Mouse (Mus musculus): ENCODE results near the gene Gm20814. TPM values are rescaled to one million over a fixed set of nuclear protein-coding genes. Genes with fewer than 3 reads are reported as not detected.
"Not testable (repeated sequence)": the region's sequence is repeated elsewhere in the genome, so short reads cannot be mapped to it uniquely, and the experiment has no call there.

Gene Gm20814
- not detected in 2 replicates for polyA plus RNA-seq (2015; fragmentation: Nextera tagmentation; extraction: Ambion mirVana)

GRCm38 (mm10) chrY:75195556-75195955 is at the start of gene Gm20814:
Gm20814 (plus strand) TSS chrY:75195856.
- H3K4me3 ChIP-seq (ENCODE audit: low read depth, low read length); ATAC-seq (ENCODE audit: low FRiP score, low TSS enrichment); H3K9ac ChIP-seq (ENCODE audit: low read length); H3K27ac ChIP-seq (replicated peaks); DNase-seq (ENCODE audit: low spot score); H3K27me3 ChIP-seq (ENCODE audit: control insufficient read depth, insufficient read depth, low read length); H3K4me2 ChIP-seq (replicated peaks; ENCODE audit: low read depth); H3K9me3 ChIP-seq (ENCODE audit: control insufficient read depth, low read length); H3K4me1 ChIP-seq (replicated peaks; ENCODE audit: control insufficient read depth, insufficient read depth); H3K36me3 ChIP-seq (ENCODE audit: control insufficient read depth, insufficient read depth, low read length): not testable (repeated sequence)
- WGBS = no CpG with 5 or more reads among the region's 6 CpGs

All from stomach, postnatal 0 days (tissue).